In genomic region chr5:53463098-53464018, GRCm38 (mm10) we compare ENCODE assay signal across 16 mouse cellular contexts. TPM values are rescaled to one million over a fixed set of nuclear protein-coding genes. Genes with fewer than 3 reads are reported as not detected.
DNase-seq lines count a peak whose midpoint lies in the region; ATAC-seq and TF ChIP-seq lines count a peak whose summit lies in the region.
"Had no signal": no experiment of that assay in that cellular context is flagged by ENCODE, and none has a peak within 500 bp of the region (broad histone marks: within the 10 kb centered on the region; RNA-seq: fewer than 3 reads in every experiment).

No protein-coding gene starts in this region.

- peak; percentile 30; the same call in 1 of the 2 replicates for TF ChIP-seq CTCF in kidney, postnatal 0 days (IDR thresholded peaks at IDR 0.05; ENCODE audit: low read depth)
- TF ChIP-seq CTCF in lung, embryonic 14.5 days (IDR thresholded peaks at IDR 0.05; ENCODE audit: low read depth): peak; percentile 47

- H3K4me1 ChIP-seq in kidney, postnatal 0 days (replicated peaks; ENCODE audit: insufficient read depth, low read length): no peaks in the 10 kb centered on the region
- peaks cover 4% of the 10 kb centered on the region; the same call in 1 of the 2 replicates for H3K4me1 ChIP-seq in lung, embryonic 14.5 days (ENCODE audit: insufficient read depth)
- 0 out of 2 replicates have a peak, but pooled peaks cover 5% of the 10 kb centered on the region for H3K4me1 ChIP-seq in stomach, embryonic 14.5 days (ENCODE audit: control insufficient read depth, insufficient read depth, low read length)
- H3K4me1 ChIP-seq: neural tube, embryonic 12.5 days had no signal

- H3K9me3 ChIP-seq in kidney, postnatal 0 days (replicated peaks; ENCODE audit: low read length): no peaks in the 10 kb centered on the region
- H3K9me3 ChIP-seq in lung, embryonic 14.5 days (ENCODE audit: low read depth, low read length): no peaks in the 10 kb centered on the region
- H3K9me3 ChIP-seq in stomach, embryonic 14.5 days (ENCODE audit: control insufficient read depth, low read depth, low read length): no peaks in the 10 kb centered on the region
- H3K9me3 ChIP-seq: forebrain, embryonic 13.5 days; neural tube, embryonic 12.5 days had no signal

- H3K27ac ChIP-seq in kidney, postnatal 0 days: no peak overlapping the region
- H3K27ac ChIP-seq in lung, embryonic 14.5 days (ENCODE audit: low read depth): peak overlapping the region; percentile 67
- H3K27ac ChIP-seq in stomach, embryonic 14.5 days (ENCODE audit: low read length): no peak overlapping the region
- H3K27ac ChIP-seq: forebrain, embryonic 13.5 days; heart, adult 2 months; neural tube, embryonic 12.5 days had no signal

- no peaks in the 10 kb centered on the region for H3K36me3 ChIP-seq in kidney, postnatal 0 days (ENCODE audit: insufficient read depth, low read length)
- no peaks in the 10 kb centered on the region for H3K36me3 ChIP-seq in lung, embryonic 14.5 days (ENCODE audit: insufficient read depth)
- H3K36me3 ChIP-seq in stomach, embryonic 14.5 days (ENCODE audit: control insufficient read depth, insufficient read depth, low read length): no peaks in the 10 kb centered on the region
- H3K36me3 ChIP-seq: neural tube, embryonic 12.5 days had no signal

- no peak overlapping the region for H3K9ac ChIP-seq in kidney, postnatal 0 days (ENCODE audit: low read depth, low read length)
- no peak overlapping the region for H3K9ac ChIP-seq in lung, embryonic 14.5 days
- no peak overlapping the region for H3K9ac ChIP-seq in stomach, embryonic 14.5 days (replicated peaks; ENCODE audit: low read depth, low read length)
- H3K9ac ChIP-seq: forebrain, embryonic 13.5 days; neural tube, embryonic 12.5 days had no signal

- DNase-seq in kidney, postnatal 0 days (ENCODE audit: low spot score): no peak
- no peak for DNase-seq in kidney, adult 11 months
- peak; percentile 95 for DNase-seq in fat pad, adult 2 months (ENCODE audit: extremely low read depth, low read depth, low spot score)
- peak; percentile 57 for DNase-seq in lung, embryonic 14.5 days
- DNase-seq in frontal cortex, postnatal 14 days (ENCODE audit: low spot score in 2 of 2): no peak
- DNase-seq in ovary, postnatal 10 days (ENCODE audit: low spot score): no peak
- DNase-seq: adrenal gland, adult 8-10 months; cerebellum, adult 8-10 months; heart, adult 2 months; kidney, adult 8-10 months; liver; thymus, postnatal 25 days had no signal

- peak; percentile 64; the same call in 1 of the 2 replicates for ATAC-seq in kidney, postnatal 0 days (replicated peaks; ENCODE audit: low FRiP score, low read depth)
- peak; percentile 22; the same call in 1 of the 2 replicates for ATAC-seq in lung, embryonic 14.5 days (ENCODE audit: insufficient read depth)
- peak; percentile 85; the same call in 1 of the 2 replicates for ATAC-seq in stomach, embryonic 14.5 days (ENCODE audit: insufficient number of reproducible peaks, insufficient read depth, low FRiP score, low read depth)
- ATAC-seq: forebrain, embryonic 13.5 days; midbrain, embryonic 16.5 days had no signal

- no peaks in the 10 kb centered on the region for H3K27me3 ChIP-seq in kidney, postnatal 0 days (ENCODE audit: insufficient read depth, low read length)
- H3K27me3 ChIP-seq in lung, embryonic 14.5 days (ENCODE audit: insufficient read depth, low read length): no peaks in the 10 kb centered on the region
- H3K27me3 ChIP-seq in stomach, embryonic 14.5 days (ENCODE audit: control insufficient read depth, insufficient read depth, low read length): no peaks in the 10 kb centered on the region
- H3K27me3 ChIP-seq: forebrain, embryonic 13.5 days; neural tube, embryonic 12.5 days had no signal

- 64% methylated on average over 11 of the region's 11 CpGs for WGBS in kidney, postnatal 0 days
- 62% methylated on average over 11 of the region's 11 CpGs for WGBS in lung, embryonic 14.5 days
- 57% methylated on average over 11 of the region's 11 CpGs for WGBS in stomach, embryonic 14.5 days

- H3K4me2 ChIP-seq in kidney, postnatal 0 days (ENCODE audit: low read length): no peak overlapping the region
- no peak overlapping the region for H3K4me2 ChIP-seq in lung, embryonic 14.5 days
- no peak overlapping the region for H3K4me2 ChIP-seq in stomach, embryonic 14.5 days (replicated peaks; ENCODE audit: low read depth, low read length)
- H3K4me2 ChIP-seq: forebrain, embryonic 13.5 days; neural tube, embryonic 12.5 days had no signal

- no peak overlapping the region for H3K4me3 ChIP-seq in kidney, postnatal 0 days (replicated peaks; ENCODE audit: low read depth, low read length)
- no peak overlapping the region for H3K4me3 ChIP-seq in lung, embryonic 14.5 days (ENCODE audit: low read depth, low read length)
- no peak overlapping the region for H3K4me3 ChIP-seq in stomach, embryonic 14.5 days (ENCODE audit: low read depth, low read length)
- H3K4me3 ChIP-seq: forebrain, embryonic 13.5 days; heart, adult 2 months; neural tube, embryonic 12.5 days had no signal

RNA-seq across cellular contexts. Expression of gene Rbpj, which starts 2.6 kb away (rescaled TPM):
- 25.9 and 28.2 TPM in 2 replicates for polyA plus RNA-seq in kidney, postnatal 0 days (2015; fragmentation: Nextera tagmentation; extraction: Ambion mirVana)
- polyA plus RNA-seq in lung, embryonic 14.5 days (2014; fragmentation: Nextera tagmentation; extraction: Ambion mirVana): 49.8 and 53.5 TPM in 2 replicates
- polyA plus RNA-seq in stomach, embryonic 14.5 days (2014; fragmentation: Nextera tagmentation; extraction: Ambion mirVana): 42.4 and 45.4 TPM in 2 replicates

Comparison
In these comparisons a context has a peak if more than half of its experiments do, and no peak if none do; other contexts are left out.
1. ATAC-seq: peak in every context shown above with its lines; median percentile 85 in stomach, embryonic 14.5 days; 64 in kidney, postnatal 0 days; 22 in lung, embryonic 14.5 days.
2. DNase-seq: peak in fat pad, adult 2 months (single experiment) and lung, embryonic 14.5 days (single experiment); none in kidney, postnatal 0 days (single experiment), kidney, adult 11 months (single experiment), frontal cortex, postnatal 14 days (0 of 2) and ovary, postnatal 10 days (single experiment).